Mouse (Mus musculus) gastrocnemius, postnatal 25 days (tissue): ENCODE measurements around the gene Mogs. TPM values are rescaled to one million over a fixed set of nuclear protein-coding genes. Genes with fewer than 3 reads are reported as not detected.
"Not testable (repeated sequence)": the region's sequence is repeated elsewhere in the genome, so short reads cannot be mapped to it uniquely, and the experiment has no call there.

ENCODE experiments used
- DNase-seq: peaks from one replicate; pipeline ENCODE4 v3.0.0; 2022
- microRNA-seq, 2 experiments: library from miRNA; unstranded; fragments of <30 nt; microRNA quantifications; one replicate each; pipeline ENCODE4 v1.2.0; 2021; ENCODE audit warnings: borderline replicate concordance in 2 of 2
- total RNA-seq, 2 experiments: library from RNA; stranded (reverse); gene quantifications; 1 replicate in 1 of 2; 2 replicates in 1 of 2; pipeline ENCODE4 v1.2.3; 2021

The Mogs gene
- total RNA-seq, 2 experiments from 2014 or later, result 6.5 to 8.1 TPM

GRCm38 (mm10) chr6:83151721-83152120 lies 36.4 kb downstream of the Mogs start:
- DNase-seq, result no peak

GRCm38 (mm10) chr6:83153038-83153437 lies 37.7 kb downstream of the Mogs start:
- DNase-seq, result no peak

GRCm38 (mm10) chr6:83153485-83153884 lies 38.2 kb downstream of the Mogs start:
- no peak for DNase-seq

GRCm38 (mm10) chr6:83155552-83156238 lies 40.4 kb downstream of the Mogs start:
- no peak for DNase-seq

GRCm38 (mm10) chr6:83156259-83156684 lies 41.0 kb downstream of the Mogs start, which contains the start of the genes Wdr54 and 1700003E16Rik:
TSS of gene Wdr54 (minus strand) at chr6:83156397.
TSS of gene 1700003E16Rik (plus strand) at chr6:83156404.
- no peak for DNase-seq

- DNase-seq, result not testable (repeated sequence)
Observed at GRCm38 (mm10) chr6:83159456-83159855, 44.2 kb downstream of the Mogs start.

GRCm38 (mm10) chr6:83161442-83161841 lies 46.1 kb downstream of the Mogs start:
- DNase-seq, result no peak

- DNase-seq, result no peak
Observed at GRCm38 (mm10) chr6:83161921-83162641, 46.8 kb downstream of the Mogs start.

- no peak for DNase-seq
Observed at GRCm38 (mm10) chr6:83162701-83163100, 47.4 kb downstream of the Mogs start.

- DNase-seq, result no peak
Observed at GRCm38 (mm10) chr6:83165026-83165606, 49.8 kb downstream of the Mogs start.

GRCm38 (mm10) chr6:83165607-83166242 lies 50.4 kb downstream of the Mogs start, which contains the start of gene Dctn1:
TSS of gene Dctn1 (plus strand) at chr6:83165920.
- DNase-seq, result peak; percentile 89

GRCm38 (mm10) chr6:83166243-83166630 lies 50.9 kb downstream of the Mogs start:
- DNase-seq, result no peak

Small RNAs within 50 kb of the gene (microRNA-seq; reads per million reads assigned to microRNA genes)
- 0 reads per million in 2 experiments for gene Mir3470a

Other genes with a start within 250 kb of the Mogs start
- under 1 TPM; 0.13 to 0.51 TPM for gene Sema4f, start 175.7 kb upstream of the Mogs start, total RNA-seq
- gene M1ap, start 168.6 kb upstream of the Mogs start, total RNA-seq, result not detected
- gene Dok1, start 82.0 kb upstream of the Mogs start, total RNA-seq, result 1 to 10 TPM; 1.9 to 2.6 TPM
- 1 to 10 TPM; 4.2 to 5.3 TPM for gene Loxl3, start 81.3 kb upstream of the Mogs start, total RNA-seq
- 10 to 100 TPM; 71.8 to 82.5 TPM for gene Aup1, start 61.0 kb upstream of the Mogs start, total RNA-seq
- gene Htra2, start 60.2 kb upstream of the Mogs start, total RNA-seq, result 10 to 100 TPM; 16.5 to 18.4 TPM
- under 1 TPM; 0.26 to 0.51 TPM for gene Dqx1, start 57.7 kb upstream of the Mogs start, total RNA-seq
- gene Tlx2, start 45.2 kb upstream of the Mogs start, total RNA-seq, result not detected
- gene Pcgf1, start 37.6 kb upstream of the Mogs start, total RNA-seq, result 1 to 10 TPM; 6.7 to 7.1 TPM
- not detected for gene Lbx2, start 29.1 kb upstream of the Mogs start, total RNA-seq
- gene Ccdc142, start 13.9 kb upstream of the Mogs start, total RNA-seq, result 1 to 10 TPM in 1 of 2 experiments, under 1 TPM in 1; 0.54 to 1.7 TPM
- gene Gm42688, start 13.9 kb upstream of the Mogs start, total RNA-seq, result 1 to 10 TPM; 1.0 TPM
- gene Mrpl53, start 6.5 kb upstream of the Mogs start, total RNA-seq, result 100 to 1,000 TPM; 109 to 113 TPM
- gene Wbp1, start 6.1 kb downstream of the Mogs start, total RNA-seq, result 10 to 100 TPM; 37.8 to 38.2 TPM
- gene Ino80b, start 9.9 kb downstream of the Mogs start, total RNA-seq, result 10 to 100 TPM in 1 of 2 experiments, 1 to 10 TPM in 1; 4.8 to 14.0 TPM
- gene Rtkn, start 20.0 kb downstream of the Mogs start, total RNA-seq, result 10 to 100 TPM in 1 of 2 experiments, 1 to 10 TPM in 1; 7.9 to 14.4 TPM
- 1 to 10 TPM; 1.2 to 1.4 TPM for gene Wdr54, start 40.9 kb downstream of the Mogs start, total RNA-seq
- not detected for gene 1700003E16Rik, start 40.9 kb downstream of the Mogs start, total RNA-seq
- 100 to 1,000 TPM; 118 to 126 TPM for gene Dctn1, start 50.4 kb downstream of the Mogs start, total RNA-seq
- not detected for gene Slc4a5, start 104.3 kb downstream of the Mogs start, total RNA-seq
- 1 to 10 TPM; 4.4 to 4.8 TPM for gene Mthfd2, start 210.4 kb downstream of the Mogs start, total RNA-seq
- 10 to 100 TPM; 11.3 to 11.5 TPM for gene Mob1a, start 210.5 kb downstream of the Mogs start, total RNA-seq
- gene Bola3, start 233.7 kb downstream of the Mogs start, total RNA-seq, result 100 to 1,000 TPM; 236 to 237 TPM